Mouse (Mus musculus) forebrain, embryonic 14.5 days (tissue): ENCODE results near the gene Pef1. TPM values are rescaled to one million over a fixed set of nuclear protein-coding genes. Genes with fewer than 3 reads are reported as not detected.

Experiments used
- polyA plus RNA-seq: library from polyadenylated mRNA; unstranded; fragments of >200 nt; fragmentation: Nextera tagmentation; extraction: Ambion mirVana; gene quantifications from 2 replicates; pipeline ENCODE4 v1.2.1, GENCODE M21; 2014

Gene Pef1
- polyA plus RNA-seq, 1 experiment from 2014 or later, result 91.9 TPM

Other genes starting within 250 kb of the Pef1 start
- gene Spocd1, start 173.3 kb upstream of the Pef1 start, polyA plus RNA-seq, result not detected in 2 replicates
- 6.6 and 12.3 TPM in 2 replicates for gene Adgrb2, start 117.7 kb upstream of the Pef1 start, polyA plus RNA-seq
- 4.0 and 5.7 TPM in 2 replicates for gene Col16a1, start 54.7 kb upstream of the Pef1 start, polyA plus RNA-seq
- 0.13 and 0.48 TPM in 2 replicates for gene Hcrtr1, start 36.8 kb downstream of the Pef1 start, polyA plus RNA-seq
- gene Tinagl1, start 72.6 kb downstream of the Pef1 start, polyA plus RNA-seq, result 2.7 and 4.0 TPM in 2 replicates
- gene Gm853, start 119.8 kb downstream of the Pef1 start, polyA plus RNA-seq, result 0.11 and 0.89 TPM in 2 replicates
- 79.1 and 93.9 TPM in 2 replicates for gene Serinc2, start 176.6 kb downstream of the Pef1 start, polyA plus RNA-seq
- gene Fabp3, start 206.0 kb downstream of the Pef1 start, polyA plus RNA-seq, result 107 and 121 TPM in 2 replicates
- 0.63 and 0.80 TPM in 2 replicates for gene Gm10570, start 206.1 kb downstream of the Pef1 start, polyA plus RNA-seq